In the genomic region with DNA sequence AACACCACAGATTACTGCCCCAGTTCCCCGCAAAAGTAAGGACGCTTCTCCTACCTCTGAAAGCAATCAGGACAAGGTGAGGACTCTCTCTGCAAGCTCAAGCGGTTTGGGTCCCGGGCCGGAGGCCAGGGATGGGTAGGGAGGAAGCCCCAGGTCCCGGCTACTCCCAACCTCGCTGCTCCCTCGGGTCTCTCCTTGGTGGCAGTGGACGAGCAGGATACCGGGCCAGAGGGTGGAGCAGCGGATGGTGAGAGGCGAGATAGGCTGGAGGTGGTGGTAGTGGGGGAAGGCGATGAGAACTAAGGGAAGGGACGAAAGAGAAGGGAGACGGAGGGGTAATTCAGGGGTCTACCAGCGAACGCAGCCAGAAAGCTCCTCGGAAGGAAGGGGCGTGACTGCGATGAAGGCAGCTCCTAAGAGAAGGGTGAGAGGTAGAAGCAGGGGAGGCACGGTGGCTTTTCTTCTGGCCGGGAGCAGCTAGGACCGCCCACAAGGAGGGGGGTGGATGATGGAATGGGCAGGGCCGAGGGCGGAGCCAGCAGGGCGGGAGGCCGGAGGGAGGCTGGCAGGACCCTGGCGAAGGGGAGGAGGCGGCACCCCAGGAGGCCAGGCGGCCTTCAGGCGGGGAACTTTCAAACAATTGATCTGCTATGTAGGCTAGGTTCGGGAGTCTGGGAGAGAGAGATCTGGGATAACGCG, we compare ENCODE assay signal across 8 mouse cellular contexts. TPM values are rescaled to one million over a fixed set of nuclear protein-coding genes. Genes with fewer than 3 reads are reported as not detected.
DNase-seq lines count a peak whose midpoint lies in the region; ATAC-seq and TF ChIP-seq lines count a peak whose summit lies in the region.

Amot (minus strand) TSS at position 465 of the 699 bp plus-strand sequence.

- WGBS in hindbrain, embryonic 14.5 days: 17% methylated on average over 32 of the region's 34 CpGs
- WGBS in macrophage (ENCODE audit: missing documents): 23% methylated on average over 26 of the region's 34 CpGs

- intact Hi-C loops in left cerebral cortex, adult 2 months (cut with DNase I): loop anchor here (5.0 kb wide), 1 partner anchor 43 kb away; no protein-coding TSS in a partner anchor

- peak within 1 kb of the TSS; percentile 33; the same call in 1 of the 2 replicates for H3K27ac ChIP-seq in hindbrain, embryonic 14.5 days
- H3K27ac ChIP-seq in left cerebral cortex, adult 2 months: peak within 1 kb of the TSS; percentile 19; the same call in 1 of the 2 replicates
- no peak within 1 kb of the TSS for H3K27ac ChIP-seq in macrophage

- H3K4me3 ChIP-seq in hindbrain, embryonic 14.5 days (replicated peaks; ENCODE audit: low read length): peak within 1 kb of the TSS; percentile 39
- H3K4me3 ChIP-seq in left cerebral cortex, adult 2 months: peak within 1 kb of the TSS; percentile 55
- H3K4me3 ChIP-seq in macrophage (ENCODE audit: inconsistent target): peak within 1 kb of the TSS; percentile 40

- H3K79me2 ChIP-seq in macrophage (ENCODE audit: inconsistent target): no peaks in the 10 kb centered on the region

- H3K9me3 ChIP-seq in hindbrain, embryonic 14.5 days (ENCODE audit: control insufficient read depth, low read length): no peaks in the 10 kb centered on the region

- no peak for TF ChIP-seq CTCF in left cerebral cortex, adult 2 months (IDR thresholded peaks at IDR 0.05)

- peak within 1 kb of the TSS; percentile 31 for H3K9ac ChIP-seq in hindbrain, embryonic 14.5 days

- ATAC-seq in hindbrain, embryonic 14.5 days (ENCODE audit: low FRiP score): peak; percentile 94

- H3K36me3 ChIP-seq in hindbrain, embryonic 14.5 days (replicated peaks; ENCODE audit: control insufficient read depth, insufficient read depth): no peaks in the 10 kb centered on the region
- H3K36me3 ChIP-seq in macrophage (ENCODE audit: inconsistent target): no peaks in the 10 kb centered on the region

- H3K4me2 ChIP-seq in hindbrain, embryonic 14.5 days (replicated peaks): peak within 1 kb of the TSS; percentile 62

- H3K27me3 ChIP-seq in hindbrain, embryonic 14.5 days (ENCODE audit: control insufficient read depth, insufficient read depth, low read length): no peaks in the 10 kb centered on the region

- peaks cover 9% of the 10 kb centered on the region for H3K4me1 ChIP-seq in hindbrain, embryonic 14.5 days (replicated peaks; ENCODE audit: control insufficient read depth, insufficient read depth, low read length)

- DNase-seq in ZHBTc4 (ENCODE audit: low read depth, low spot score): peak; percentile 88
- DNase-seq in cerebellum, postnatal 36 days: peak; percentile 66 to 73
- DNase-seq in frontal cortex, postnatal 36 days (ENCODE audit: low spot score in 2 of 2): peak; percentile 63 to 76
- peak; percentile 55 for DNase-seq in hindbrain, embryonic 14.5 days (ENCODE audit: low spot score)
- DNase-seq in left cerebral cortex, adult 2 months (ENCODE audit: extremely low spot score in 1 of 2, low spot score in 2 of 2): peak; percentile 69 to 74
- DNase-seq in right cerebral cortex, adult 18-20 months: peak; percentile 79
- DNase-seq in urinary bladder, adult 2 months (ENCODE audit: low spot score): peak; percentile 54

RNA-seq across cellular contexts. Expression of gene Amot, which starts in this region (rescaled TPM):
- 10.3 and 11.8 TPM in 2 replicates for polyA plus RNA-seq in hindbrain, embryonic 14.5 days (2014; fragmentation: Nextera tagmentation; extraction: Ambion mirVana)
- total RNA-seq in left cerebral cortex, adult 2 months (2021): 10 to 100 TPM; 24.6 to 25.7 TPM
- 1 to 10 TPM in 4 of 26 experiments, under 1 TPM in 18, not detected in 4; 0.09 to 3.4 (median 0.43) TPM for total RNA-seq in macrophage (2018; cell fraction: chromatin; rRNA removed)
- under 1 TPM; 0.12 to 0.97 (median 0.46) TPM for total RNA-seq in macrophage (2018; cell fraction: cytosol; rRNA removed)
- 1 to 10 TPM in 2 of 26 experiments, under 1 TPM in 24; 0.05 to 2.0 (median 0.55) TPM for total RNA-seq in macrophage (2018; cell fraction: nucleus; rRNA removed)
- 0.33 to 0.44 TPM (median 0.40 TPM) in 3 replicates for polyA plus RNA-seq in macrophage (2018)
- polyA plus RNA-seq in urinary bladder, adult 2 months (2012; rRNA removed): 2.3 and 3.5 TPM in 2 replicates
